Mouse (Mus musculus) myocyte (in vitro differentiated cells): ENCODE data around the gene Lman1l.

Experiments
- E2F4 ChIP-seq: IDR thresholded peaks from one replicate; pipeline ENCODE4 v1.6.1; 2011; ENCODE audit warnings: mild to moderate bottlenecking, control low read depth, moderate library complexity; ENCODE audit not compliant: insufficient read depth
- MAX ChIP-seq: IDR thresholded peaks from one replicate; pipeline ENCODE4 v1.6.1; 2011; ENCODE audit warnings: low read depth, mild to moderate bottlenecking, control low read depth
- MYOG ChIP-seq, 3 experiments: IDR thresholded peaks; one replicate each; pipeline ENCODE4 v1.6.1; 2011; ENCODE audit warnings: control low read depth in 2 of 3, low read depth in 2 of 3, mild to moderate bottlenecking in 2 of 3; ENCODE audit not compliant: insufficient read length in 2 of 3, control insufficient read depth in 1 of 3, insufficient read depth in 1 of 3
- POLR2A ChIP-seq: IDR thresholded peaks from one replicate; pipeline ENCODE4 v1.6.1; 2011; ENCODE audit warnings: low read depth, mild to moderate bottlenecking, control low read depth, moderate library complexity; ENCODE audit not compliant: insufficient read length
- POLR2AphosphoS2 ChIP-seq: IDR thresholded peaks from one replicate; pipeline ENCODE4 v1.6.1; 2011; ENCODE audit warnings: low read depth, control low read depth; ENCODE audit not compliant: insufficient read length
- REST ChIP-seq: IDR thresholded peaks from one replicate; pipeline ENCODE4 v1.6.1; 2011; ENCODE audit warnings: mild to moderate bottlenecking, control low read depth, moderate library complexity; ENCODE audit not compliant: insufficient read depth, insufficient read length
- SRF ChIP-seq: IDR thresholded peaks from one replicate; pipeline ENCODE4 v1.6.1; 2011; ENCODE audit warnings: low read depth; ENCODE audit not compliant: control insufficient read depth, insufficient read length
- TCF3 ChIP-seq: IDR thresholded peaks from one replicate; pipeline ENCODE4 v1.6.1; 2011; ENCODE audit warnings: low read depth, control low read depth; ENCODE audit not compliant: insufficient read length
- USF1 ChIP-seq: IDR thresholded peaks from one replicate; pipeline ENCODE4 v1.6.1; 2011; ENCODE audit warnings: low read depth, mild to moderate bottlenecking, control low read depth, moderate library complexity

- no peak for TF ChIP-seq USF1
- no peak for TF ChIP-seq MAX
- no peak for TF ChIP-seq REST
- TF ChIP-seq POLR2A: no peak
- TF ChIP-seq TCF3: no peak
- no peak for TF ChIP-seq E2F4
- TF ChIP-seq SRF: no peak
- no peak for TF ChIP-seq MYOG (IDR thresholded peaks at IDR 0.05; ENCODE audit: control insufficient read depth in 1 of 3, insufficient read depth in 1 of 3, insufficient read length in 2 of 3, low read depth in 2 of 3)
- TF ChIP-seq POLR2AphosphoS2: no peak
These were observed 54.8 kb downstream of the Lman1l start for GRCm38 (mm10) chr9:57565741-57566221.
